Mouse (Mus musculus): Measurements from ENCODE around the gene Psmd12. TPM values are rescaled to one million over a fixed set of nuclear protein-coding genes. Genes with fewer than 3 reads are reported as not detected.

The Psmd12 gene
- total RNA-seq, 2 experiments from 2014 or later, result 84.3 to 133 TPM

Other genes with a start within 250 kb of the Psmd12 start
- 26.3 and 33.4 TPM in 2 replicates for gene Pitpnc1, start 8.8 kb upstream of the Psmd12 start, total RNA-seq (2015)
- 10.0 and 20.8 TPM in 2 replicates for gene Pitpnc1, start 8.8 kb upstream of the Psmd12 start, total RNA-seq (2017)
- 25.4 and 27.1 TPM in 2 replicates for gene Helz, start 68.4 kb downstream of the Psmd12 start, total RNA-seq (2015)
- 17.6 and 27.3 TPM in 2 replicates for gene Helz, start 68.4 kb downstream of the Psmd12 start, total RNA-seq (2017)
- gene Cacng1, start 237.0 kb downstream of the Psmd12 start, total RNA-seq (2015), result not detected in 2 replicates
- not detected in 2 replicates for gene Cacng1, start 237.0 kb downstream of the Psmd12 start, total RNA-seq (2017)